Mouse (Mus musculus): ENCODE results near the gene Mlh3. TPM values are rescaled to one million over a fixed set of nuclear protein-coding genes. Genes with fewer than 3 reads are reported as not detected.

Mlh3 gene
- polyA plus RNA-seq, 1 experiment from 2014 or later: 9.5 TPM

DNA sequence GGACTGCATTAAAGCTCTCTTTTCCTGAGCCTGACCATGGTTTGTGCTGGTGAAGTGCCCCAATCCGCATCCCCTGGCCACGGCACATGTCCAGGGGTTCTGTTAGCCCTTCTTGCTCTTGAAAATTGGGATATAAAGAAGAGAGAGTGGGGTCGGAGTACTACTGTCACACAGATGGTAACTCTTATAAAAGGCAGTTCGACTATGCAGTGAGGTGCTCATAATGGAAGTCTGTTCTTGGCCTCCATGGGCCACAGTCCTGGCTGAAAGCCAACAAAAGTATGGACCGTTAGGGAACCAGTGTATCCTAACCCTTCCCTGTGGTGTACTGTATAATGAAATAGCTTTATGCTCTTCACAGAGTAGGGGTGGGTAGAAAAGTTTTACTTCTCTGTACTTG, 26.5 kb upstream of the Mlh3 start:
- Histone ChIP-seq H3K36me3 (ENCODE audit: control insufficient read depth, insufficient read depth, low read length) (peaks cover 7% of the 10 kb centered on the region), H3K27ac (ENCODE audit: low read depth, low read length) (no peak overlapping the region), H3K27me3 (ENCODE audit: control insufficient read depth, insufficient read depth, low read length) (no peaks in the 10 kb centered on the region), H3K4me3 (ENCODE audit: low read depth, low read length) (no peak overlapping the region), H3K4me2 (ENCODE audit: low read depth) (no peak overlapping the region), H3K9me3 (ENCODE audit: control insufficient read depth, low read length) (no peaks in the 10 kb centered on the region), H3K4me1 (ENCODE audit: control insufficient read depth, insufficient read depth, low read length) (peaks cover 4% of the 10 kb centered on the region; the same call in 1 of the 2 replicates), H3K9ac (ENCODE audit: low read length) (no peak overlapping the region)
- 69% methylated on average over 5 of the region's 5 CpGs for WGBS
- ATAC-seq (ENCODE audit: insufficient read depth, low FRiP score, low TSS enrichment) (no peak), DNase-seq (ENCODE audit: low spot score) (no peak)

DNA sequence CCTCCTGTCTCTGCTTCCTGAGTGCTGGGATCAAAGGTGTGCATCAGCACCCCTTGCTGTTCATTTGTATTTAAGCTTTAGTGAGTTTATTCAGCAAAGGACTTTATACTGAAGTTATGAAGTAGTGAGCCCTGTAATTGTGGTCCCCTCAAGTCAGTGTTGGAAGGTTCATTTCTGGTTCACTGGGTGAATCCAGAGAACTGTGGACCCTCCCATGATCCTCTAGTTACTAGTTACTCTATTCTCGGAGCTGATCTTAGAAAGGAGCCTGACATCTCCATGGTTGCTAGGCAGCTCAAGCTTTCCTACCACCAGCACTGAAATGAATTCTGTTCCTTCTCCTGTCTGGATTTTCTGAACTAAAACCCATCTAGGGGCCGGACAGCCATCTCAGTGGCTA, 25.1 kb upstream of the Mlh3 start:
- ATAC-seq (ENCODE audit: insufficient read depth, low FRiP score, low TSS enrichment) (no peak), DNase-seq (ENCODE audit: low spot score) (no peak)
- Histone ChIP-seq H3K9ac (ENCODE audit: low read length) (no peak overlapping the region), H3K9me3 (ENCODE audit: control insufficient read depth, low read length) (no peaks in the 10 kb centered on the region), H3K4me3 (ENCODE audit: low read depth, low read length) (no peak overlapping the region), H3K4me2 (ENCODE audit: low read depth) (no peak overlapping the region), H3K36me3 (ENCODE audit: control insufficient read depth, insufficient read depth, low read length) (no peaks in the 10 kb centered on the region; the same call in 1 of the 2 replicates), H3K27me3 (ENCODE audit: control insufficient read depth, insufficient read depth, low read length) (no peaks in the 10 kb centered on the region), H3K4me1 (ENCODE audit: control insufficient read depth, insufficient read depth, low read length) (peaks cover 4% of the 10 kb centered on the region; the same call in 1 of the 2 replicates), H3K27ac (ENCODE audit: low read depth, low read length) (no peak overlapping the region)
- 93% methylated on average over 2 of the region's 2 CpGs for WGBS

DNA sequence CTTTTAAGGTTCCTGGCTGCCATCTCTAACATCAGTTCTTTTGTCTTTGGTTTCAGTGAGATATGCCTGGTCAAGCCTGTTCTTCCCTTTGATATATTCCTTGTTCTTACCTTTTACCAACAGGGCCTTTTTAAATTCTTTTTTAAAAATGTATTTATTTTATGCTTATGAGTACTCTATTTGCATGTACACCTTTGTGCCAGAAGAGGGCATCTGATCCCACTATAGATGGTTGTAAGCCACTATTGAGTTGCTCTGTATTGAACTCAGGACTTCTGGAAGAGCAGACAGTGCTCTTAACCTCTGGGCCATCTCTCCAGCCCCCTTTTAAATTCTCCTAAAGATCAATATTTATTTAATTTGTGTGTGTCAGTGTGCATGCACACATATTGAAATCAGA, 22.5 kb upstream of the Mlh3 start:
- no peak overlapping the region for H3K27ac ChIP-seq (ENCODE audit: low read depth, low read length)
- DNase-seq (ENCODE audit: low spot score): no peak
- H3K36me3 ChIP-seq (ENCODE audit: control insufficient read depth, insufficient read depth, low read length): no peaks in the 10 kb centered on the region
- H3K4me3 ChIP-seq (ENCODE audit: low read depth, low read length): no peak overlapping the region
- H3K9ac ChIP-seq (ENCODE audit: low read length): no peak overlapping the region
- no peaks in the 10 kb centered on the region for H3K27me3 ChIP-seq (ENCODE audit: control insufficient read depth, insufficient read depth, low read length)
- ATAC-seq (ENCODE audit: insufficient read depth, low FRiP score, low TSS enrichment): no peak
- no peak overlapping the region for H3K4me2 ChIP-seq (ENCODE audit: low read depth)
- no peaks in the 10 kb centered on the region for H3K4me1 ChIP-seq (ENCODE audit: control insufficient read depth, insufficient read depth, low read length)
- no peaks in the 10 kb centered on the region for H3K9me3 ChIP-seq (ENCODE audit: control insufficient read depth, low read length)

DNA sequence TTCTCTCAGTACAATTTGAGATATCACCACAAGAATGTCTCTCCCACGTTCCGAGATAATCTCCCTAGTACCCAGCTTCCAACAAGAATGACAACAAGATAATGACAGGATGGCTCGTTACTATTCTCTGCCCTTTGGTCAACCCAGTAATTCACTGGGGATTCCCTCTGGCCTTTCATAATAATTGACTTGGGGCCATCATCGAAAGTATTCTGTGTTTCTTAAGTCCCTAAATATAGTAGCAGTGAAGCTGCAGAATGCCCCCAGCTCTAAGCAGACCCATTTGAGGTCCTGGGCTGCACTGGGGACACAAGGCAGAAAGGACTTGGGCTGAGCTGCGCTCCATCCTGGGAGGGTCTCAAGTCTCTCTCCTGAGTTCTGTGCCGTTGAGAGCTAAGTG, 21.9 kb upstream of the Mlh3 start:
- DNase-seq (ENCODE audit: low spot score) (no peak), ATAC-seq (ENCODE audit: insufficient read depth, low FRiP score, low TSS enrichment) (no peak)

DNA sequence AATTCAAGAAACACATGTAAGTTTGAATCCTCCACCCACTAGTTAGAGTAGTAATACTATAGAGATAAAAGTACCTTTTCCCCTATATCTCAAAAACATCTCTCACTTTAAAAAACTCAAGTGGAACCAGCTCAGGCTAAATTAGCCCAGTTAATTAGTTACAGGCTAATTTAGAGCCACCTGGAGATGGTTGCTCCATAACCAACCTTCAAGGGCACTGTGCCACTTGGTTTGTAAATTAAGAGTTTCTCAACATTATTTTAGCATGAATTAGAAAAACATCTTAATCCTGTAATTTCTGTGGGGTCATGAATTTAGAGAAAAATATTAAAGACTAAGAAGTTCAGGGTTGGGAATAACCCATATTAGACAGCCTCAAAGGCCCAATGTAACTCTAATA, 21.1 kb upstream of the Mlh3 start:
- no peak overlapping the region for H3K9ac ChIP-seq (ENCODE audit: low read length)
- no peaks in the 10 kb centered on the region for H3K4me1 ChIP-seq (ENCODE audit: control insufficient read depth, insufficient read depth, low read length)
- no peak overlapping the region for H3K4me2 ChIP-seq (ENCODE audit: low read depth)
- ATAC-seq (ENCODE audit: insufficient read depth, low FRiP score, low TSS enrichment) (no peak), DNase-seq (ENCODE audit: low spot score) (no peak)
- no peaks in the 10 kb centered on the region for H3K27me3 ChIP-seq (ENCODE audit: control insufficient read depth, insufficient read depth, low read length)
- H3K36me3 ChIP-seq (ENCODE audit: control insufficient read depth, insufficient read depth, low read length): no peaks in the 10 kb centered on the region
- no peak overlapping the region for H3K27ac ChIP-seq (ENCODE audit: low read depth, low read length)
- no peaks in the 10 kb centered on the region for H3K9me3 ChIP-seq (ENCODE audit: control insufficient read depth, low read length)
- H3K4me3 ChIP-seq (ENCODE audit: low read depth, low read length): no peak overlapping the region

More for the DNA sequence above, 21.9 kb upstream of the Mlh3 start:
- 86% methylated on average over 6 of the region's 6 CpGs for WGBS
- H3K9ac ChIP-seq (ENCODE audit: low read length): no peak overlapping the region
- H3K27ac ChIP-seq (ENCODE audit: low read depth, low read length): no peak overlapping the region
- H3K4me3 ChIP-seq (ENCODE audit: low read depth, low read length): no peak overlapping the region
- no peak overlapping the region for H3K4me2 ChIP-seq (ENCODE audit: low read depth)
- no peaks in the 10 kb centered on the region for H3K4me1 ChIP-seq (ENCODE audit: control insufficient read depth, insufficient read depth, low read length)
- H3K9me3 ChIP-seq (ENCODE audit: control insufficient read depth, low read length): no peaks in the 10 kb centered on the region
- H3K27me3 ChIP-seq (ENCODE audit: control insufficient read depth, insufficient read depth, low read length): no peaks in the 10 kb centered on the region
- no peaks in the 10 kb centered on the region for H3K36me3 ChIP-seq (ENCODE audit: control insufficient read depth, insufficient read depth, low read length)

DNA sequence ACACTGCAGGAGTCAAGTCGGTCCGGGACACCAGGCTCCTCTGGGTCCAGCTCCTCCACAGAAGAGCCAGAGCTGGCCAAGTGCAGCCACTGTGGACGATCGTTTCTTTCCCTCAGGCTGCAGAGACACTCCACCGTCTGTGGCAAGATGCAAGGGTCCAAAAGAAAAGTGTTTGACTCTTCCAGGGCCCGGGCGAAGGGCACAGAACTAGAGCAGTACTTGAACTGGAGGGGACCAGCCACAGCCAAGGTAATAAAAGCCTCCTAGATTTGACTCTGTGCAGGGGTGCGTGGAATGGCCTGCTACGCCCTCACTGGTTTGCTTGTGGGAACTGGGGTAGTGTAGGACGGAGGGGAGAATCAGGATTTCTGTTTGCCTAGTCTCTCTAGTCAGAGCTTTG, 20.2 kb upstream of the Mlh3 start:
- Histone ChIP-seq H3K27ac (ENCODE audit: low read depth, low read length) (no peak overlapping the region), H3K9me3 (ENCODE audit: control insufficient read depth, low read length) (no peaks in the 10 kb centered on the region), H3K4me1 (ENCODE audit: control insufficient read depth, insufficient read depth, low read length) (no peaks in the 10 kb centered on the region), H3K4me3 (ENCODE audit: low read depth, low read length) (no peak overlapping the region), H3K9ac (ENCODE audit: low read length) (no peak overlapping the region), H3K27me3 (ENCODE audit: control insufficient read depth, insufficient read depth, low read length) (no peaks in the 10 kb centered on the region), H3K4me2 (ENCODE audit: low read depth) (no peak overlapping the region), H3K36me3 (ENCODE audit: control insufficient read depth, insufficient read depth, low read length) (no peaks in the 10 kb centered on the region)
- WGBS: 82% methylated on average over 10 of the region's 10 CpGs
- ATAC-seq (ENCODE audit: insufficient read depth, low FRiP score, low TSS enrichment): no peak
- DNase-seq (ENCODE audit: low spot score): no peak

DNA sequence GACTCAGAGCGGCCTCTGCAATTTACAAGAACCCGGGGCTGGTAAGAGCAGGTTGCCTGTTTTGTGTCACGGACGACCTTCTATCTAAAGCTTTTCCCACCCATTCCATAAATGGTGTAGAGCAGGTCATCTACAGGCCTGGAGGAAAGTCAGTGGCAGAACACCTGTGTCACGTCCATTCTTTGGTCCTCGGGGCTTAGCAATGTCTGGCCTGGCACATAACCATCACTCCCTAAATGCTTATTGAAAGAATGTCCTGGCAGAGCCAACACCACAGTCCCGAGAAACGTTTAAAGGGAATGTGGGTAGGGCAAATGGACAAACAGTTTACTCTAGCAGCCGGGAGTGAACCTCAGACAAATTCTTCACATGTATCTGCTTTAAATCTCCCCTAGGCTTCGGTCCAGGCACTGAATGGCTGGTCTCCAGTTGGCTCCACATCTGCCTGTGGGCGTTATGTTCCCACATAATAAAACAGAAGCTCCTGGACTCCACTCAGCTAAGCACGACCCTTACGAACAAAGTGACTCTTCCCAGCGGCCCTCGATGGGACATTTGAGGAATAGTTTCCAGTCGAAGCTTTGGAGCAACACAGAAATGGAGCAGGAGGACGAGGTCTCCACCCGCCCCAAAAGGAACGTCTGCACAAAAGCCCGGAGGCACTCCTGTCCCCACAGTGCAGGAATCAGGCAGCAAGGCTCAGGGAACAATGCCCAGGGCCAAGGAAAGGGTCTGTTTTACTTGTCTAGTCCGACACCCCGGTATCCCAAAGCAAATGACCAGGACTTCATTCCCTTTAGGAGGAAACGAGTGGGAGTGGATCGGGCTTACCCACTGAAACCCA, 19.0 kb upstream of the Mlh3 start:
- Histone ChIP-seq H3K4me2 (ENCODE audit: low read depth) (peak overlapping the region; percentile 76), H3K27ac (ENCODE audit: low read depth, low read length) (no peak overlapping the region), H3K27me3 (ENCODE audit: control insufficient read depth, insufficient read depth, low read length) (no peaks in the 10 kb centered on the region), H3K4me3 (ENCODE audit: low read depth, low read length) (peak overlapping the region; percentile 42), H3K9me3 (ENCODE audit: control insufficient read depth, low read length) (no peaks in the 10 kb centered on the region), H3K9ac (ENCODE audit: low read length) (peak overlapping the region; percentile 5; the same call in 1 of the 2 replicates), H3K36me3 (ENCODE audit: control insufficient read depth, insufficient read depth, low read length) (no peaks in the 10 kb centered on the region), H3K4me1 (ENCODE audit: control insufficient read depth, insufficient read depth, low read length) (no peaks in the 10 kb centered on the region)
- 59% methylated on average over 24 of the region's 24 CpGs for WGBS
- DNase-seq (ENCODE audit: low spot score) (no peak), ATAC-seq (ENCODE audit: insufficient read depth, low FRiP score, low TSS enrichment) (no peak)

DNA sequence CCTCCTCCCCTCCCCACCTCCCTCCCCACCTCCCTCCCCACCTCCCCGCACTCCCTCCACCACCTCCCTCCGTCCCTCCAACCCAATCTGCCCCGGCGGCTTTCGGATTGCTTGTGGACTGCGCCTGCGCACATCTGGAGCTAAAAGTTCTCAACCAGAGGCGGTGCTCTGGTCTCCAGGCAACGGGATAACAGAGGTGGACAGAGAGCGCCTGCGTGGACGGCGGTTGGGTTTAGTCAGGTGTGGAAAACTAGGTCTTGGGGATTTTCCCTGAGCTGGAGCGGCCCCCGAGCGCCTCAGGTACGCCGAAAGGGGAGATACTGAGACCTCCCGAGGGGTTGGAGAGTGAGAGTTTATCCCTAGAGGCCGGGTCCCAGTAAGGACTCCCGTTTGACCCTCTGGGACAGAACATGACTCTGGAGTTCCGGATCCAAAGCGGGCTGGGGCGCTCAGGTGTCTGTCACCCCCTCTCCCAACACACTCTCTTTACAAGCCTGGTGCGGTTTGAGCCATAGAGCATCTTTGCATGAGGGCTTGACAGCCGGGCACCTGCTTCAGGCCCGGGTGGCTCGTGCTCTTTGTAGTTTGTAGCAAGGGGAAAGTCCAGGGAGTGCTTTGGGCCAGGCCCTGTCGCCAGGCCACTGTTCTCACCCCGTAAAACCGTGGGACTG, 18.2 kb upstream of the Mlh3 start, which contains the start of gene Zc2hc1c:
Gene Zc2hc1c, plus strand, starts transcription at position 106 of the 671 bp plus-strand sequence.
- H3K4me2 ChIP-seq (ENCODE audit: low read depth): peak within 1 kb of the TSS; percentile 76
- WGBS: 5% methylated on average over 30 of the region's 31 CpGs
- H3K4me1 ChIP-seq (ENCODE audit: control insufficient read depth, insufficient read depth, low read length): no peaks in the 10 kb centered on the region
- no peaks in the 10 kb centered on the region for H3K9me3 ChIP-seq (ENCODE audit: control insufficient read depth, low read length)
- H3K27ac ChIP-seq (ENCODE audit: low read depth, low read length): no peak within 1 kb of the TSS
- ATAC-seq (ENCODE audit: insufficient read depth, low FRiP score, low TSS enrichment) (peak; percentile 76), DNase-seq (ENCODE audit: low spot score) (peak; percentile 91)
- no peaks in the 10 kb centered on the region for H3K36me3 ChIP-seq (ENCODE audit: control insufficient read depth, insufficient read depth, low read length)
- peak within 1 kb of the TSS; percentile 19; the same call in 1 of the 2 replicates for H3K9ac ChIP-seq (ENCODE audit: low read length)
- H3K4me3 ChIP-seq (ENCODE audit: low read depth, low read length): peak within 1 kb of the TSS; percentile 42
- no peaks in the 10 kb centered on the region for H3K27me3 ChIP-seq (ENCODE audit: control insufficient read depth, insufficient read depth, low read length)

All from neural tube, embryonic 11.5 days (tissue).